Mouse (Mus musculus) erythroid progenitor cell, adult 5-6 weeks (primary cell): Measurements from ENCODE around the gene Mertk. TPM values are rescaled to one million over a fixed set of nuclear protein-coding genes. Genes with fewer than 3 reads are reported as not detected.
A peak's percentile ranks its signal among the peaks of the same experiment; 100 is the strongest.

Source experiments
- ATAC-seq: replicated peaks from 2 replicates; pipeline ENCODE4 v1.8.0; 2016; ENCODE audit warnings: moderate number of reproducible peaks, mild to moderate bottlenecking, moderate TSS enrichment, inconsistent platforms; ENCODE audit not compliant: poor library complexity, low FRiP score, severe bottlenecking
- total RNA-seq, 2 experiments: library from RNA; stranded (forward) in 1 of 2; stranded (reverse) in 1 of 2; fragments of 150-400 nt in 1 of 2; fragments of 186-747, 209-891 nt in 1 of 2; gene quantifications; 2 replicates each; pipeline versions ENCODE4 v1.2.3 to v1.2.4; 2015 to 2017; ENCODE audit warnings: low replicate concordance in 2 of 2

The Mertk gene
- total RNA-seq, 2 experiments from 2014 or later = 1.7 to 3.2 TPM

- no peak for ATAC-seq
Observed at GRCm38 (mm10) chr2:128812761-128813160, 114.0 kb downstream of the Mertk start.

DNA sequence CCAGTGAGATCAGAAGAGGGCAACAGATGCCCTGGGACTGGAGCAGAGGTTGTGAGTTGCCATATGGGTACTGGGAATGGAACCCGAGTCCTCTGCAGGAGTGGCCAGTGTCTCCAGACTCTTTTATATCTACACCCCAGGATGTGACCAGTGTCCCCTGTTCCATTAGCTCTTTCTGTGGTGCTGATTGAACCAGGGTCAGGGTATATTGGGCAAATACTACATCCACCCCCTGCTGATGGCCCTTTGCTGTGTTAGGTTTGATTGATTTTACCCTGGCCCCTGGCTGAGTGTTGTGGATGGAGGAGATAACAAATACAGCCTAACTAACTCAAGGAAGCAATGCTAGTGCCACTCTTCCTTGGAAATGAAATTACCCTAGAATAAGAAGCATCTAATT is 117.6 kb downstream of the Mertk start:
- no peak for ATAC-seq

- no peak for ATAC-seq
Observed at GRCm38 (mm10) chr2:128816916-128817315, 118.2 kb downstream of the Mertk start.

GRCm38 (mm10) chr2:128817387-128817785 is 118.6 kb downstream of the Mertk start:
- peak; percentile 47 for ATAC-seq

GRCm38 (mm10) chr2:128817786-128818681 is 119.3 kb downstream of the Mertk start, which contains the start of gene Tmem87b:
TSS of gene Tmem87b (plus strand) at chr2:128818118.
- ATAC-seq = peak; percentile 90

- ATAC-seq = no peak
Observed at GRCm38 (mm10) chr2:128818956-128819643, 120.3 kb downstream of the Mertk start.

DNA sequence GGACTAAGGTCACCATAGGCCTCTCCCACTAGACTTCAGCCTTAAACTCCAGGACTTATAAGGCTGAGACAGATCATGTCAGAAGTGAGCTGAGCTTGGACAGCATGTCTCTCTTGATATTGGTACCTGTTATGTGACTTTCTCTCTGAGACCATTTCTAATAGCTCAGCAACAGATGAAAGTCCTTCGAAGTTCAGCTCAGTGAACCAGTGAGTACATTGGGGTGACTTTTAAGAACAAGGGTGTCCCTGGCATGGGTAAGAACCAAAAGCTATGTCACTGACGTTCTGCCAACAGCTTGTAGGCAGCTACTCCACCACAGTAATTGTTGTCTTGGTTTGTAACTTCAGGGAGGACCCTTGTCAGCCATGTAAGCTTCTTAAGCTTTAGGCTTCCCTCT is 121.9 kb downstream of the Mertk start:
- ATAC-seq = no peak

GRCm38 (mm10) chr2:128823893-128824292 is 125.1 kb downstream of the Mertk start:
- no peak for ATAC-seq

- ATAC-seq = no peak
Observed at GRCm38 (mm10) chr2:128827787-128828186, 129.0 kb downstream of the Mertk start.

- ATAC-seq = no peak
Observed at GRCm38 (mm10) chr2:128832611-128833010, 133.9 kb downstream of the Mertk start.

DNA sequence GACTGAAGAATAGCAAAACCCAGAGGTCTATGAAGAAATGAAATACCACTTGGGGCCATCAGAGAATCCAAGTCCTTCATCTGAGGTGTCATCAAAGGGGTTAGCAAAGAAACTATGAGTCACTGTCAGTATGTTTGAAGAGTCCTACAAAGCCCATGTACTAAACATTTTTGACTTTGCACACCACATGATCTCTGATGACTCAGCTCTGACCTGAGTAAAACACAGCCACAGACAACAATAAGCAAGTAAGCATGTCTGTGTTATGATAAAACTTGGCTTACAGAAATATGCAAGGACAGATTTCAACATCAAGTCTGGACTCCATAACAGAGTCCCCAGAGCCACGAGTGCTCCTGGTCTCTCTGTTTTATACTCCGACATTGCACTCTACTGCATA is 134.3 kb downstream of the Mertk start:
- ATAC-seq = no peak

GRCm38 (mm10) chr2:128833435-128833834 is 134.7 kb downstream of the Mertk start:
- no peak for ATAC-seq

DNA sequence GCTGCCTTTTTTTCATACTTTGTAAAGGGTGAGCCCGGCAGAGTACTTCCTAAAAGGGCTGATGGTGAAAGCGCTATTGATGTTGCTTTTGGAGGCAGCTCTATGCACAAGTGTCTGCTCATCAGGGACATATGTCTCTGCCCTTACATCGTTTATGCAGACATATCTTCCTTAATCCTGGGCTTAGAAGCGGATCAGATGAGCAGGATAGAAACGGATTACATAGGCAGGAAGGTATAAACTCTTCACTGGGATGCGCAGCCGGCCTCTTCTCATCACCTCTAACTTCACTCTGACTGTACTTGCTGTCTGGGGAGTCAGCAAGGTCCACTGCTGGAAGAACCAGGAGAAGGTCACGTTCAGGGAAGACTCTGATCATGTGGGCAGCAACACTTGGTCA is 138.8 kb downstream of the Mertk start:
- no peak for ATAC-seq

DNA sequence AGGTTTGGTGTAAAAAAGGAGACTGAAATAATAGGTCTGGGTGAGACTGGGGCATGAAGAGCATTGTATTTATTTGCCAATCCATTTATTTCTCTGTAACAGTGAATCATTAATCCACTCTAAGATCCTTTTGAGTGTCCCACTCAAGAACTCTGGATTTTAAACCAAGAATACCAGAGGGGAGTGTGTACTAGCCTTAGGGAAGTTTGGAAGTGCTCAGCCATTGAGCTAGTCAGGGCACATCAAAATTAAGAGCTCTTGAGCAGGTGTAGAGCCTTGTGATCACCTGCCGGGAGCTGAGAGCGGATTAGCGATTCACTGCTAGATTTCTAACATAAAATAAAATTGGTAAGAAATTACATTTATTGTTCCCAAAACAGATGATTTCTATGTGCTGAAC is 139.9 kb downstream of the Mertk start:
- no peak for ATAC-seq

GRCm38 (mm10) chr2:128839501-128839900 is 140.7 kb downstream of the Mertk start:
- ATAC-seq = no peak

DNA sequence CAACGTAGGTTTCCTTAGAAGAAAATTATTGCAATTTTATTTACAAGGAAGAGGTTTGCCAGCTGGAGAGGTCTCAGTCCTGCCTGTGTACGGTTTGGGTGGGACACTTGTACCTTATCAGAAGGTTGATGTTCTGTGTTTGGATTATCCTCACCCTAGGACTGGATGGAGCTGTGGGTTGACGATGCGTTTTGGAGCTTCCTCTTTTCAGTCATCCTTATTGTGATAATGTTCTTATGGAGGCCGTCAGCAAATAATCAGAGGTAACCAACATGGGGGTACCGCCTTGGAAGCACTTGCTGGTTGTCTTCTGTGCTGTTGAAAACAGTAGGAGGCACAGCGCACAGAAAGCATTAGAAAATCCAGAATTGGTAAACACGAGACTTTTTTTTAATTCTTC is 143.7 kb downstream of the Mertk start:
- ATAC-seq = no peak

GRCm38 (mm10) chr2:128850036-128850435 is 151.3 kb downstream of the Mertk start:
- no peak for ATAC-seq
